Mouse (Mus musculus) lung, embryonic 16.5 days (tissue): ENCODE measurements around the gene Olfr854. TPM values are rescaled to one million over a fixed set of nuclear protein-coding genes. Genes with fewer than 3 reads are reported as not detected.

Source experiments
- ATAC-seq: fragments of 200-750 bp; cut with Nextera tagmentation; 2 replicates; pipeline ENCODE4 v1.8.0; 2017; ENCODE audit warnings: low read depth, mild to moderate bottlenecking, moderate library complexity
- H3K27ac ChIP-seq: fragments of 300-500 bp; sonication (generic); 2 replicates; pipeline ENCODE4 v1.5.1; 2014; ENCODE audit warnings: mild to moderate bottlenecking, control low read depth, low read length
- H3K27me3 ChIP-seq: fragments of 300-500 bp; sonication (generic); 2 replicates; pipeline ENCODE4 v1.6.1; 2014; ENCODE audit warnings: low read depth, low read length, mixed read lengths; ENCODE audit not compliant: control insufficient read depth, insufficient read depth
- H3K36me3 ChIP-seq: fragments of 300-500 bp; sonication (generic); 2 replicates; pipeline ENCODE4 v1.6.1; 2014; ENCODE audit warnings: low read length; ENCODE audit not compliant: control insufficient read depth, insufficient read depth
- H3K4me1 ChIP-seq: fragments of 300-500 bp; sonication (generic); replicated peaks from 2 replicates; pipeline ENCODE4 v1.6.1; 2014; ENCODE audit warnings: low read length, mixed read lengths; ENCODE audit not compliant: control insufficient read depth, insufficient read depth
- H3K4me2 ChIP-seq: fragments of 300-500 bp; sonication (generic); 2 replicates; pipeline ENCODE4 v1.6.1; 2014; ENCODE audit warnings: low read depth, low read length, control low read depth
- H3K4me3 ChIP-seq: fragments of 300-500 bp; sonication (generic); 2 replicates; pipeline ENCODE4 v1.5.1; 2014; ENCODE audit warnings: mild to moderate bottlenecking, low read length, control low read depth
- H3K9ac ChIP-seq: fragments of 300-500 bp; sonication (generic); 2 replicates; pipeline ENCODE4 v1.6.1; 2014; ENCODE audit warnings: low read length, control low read depth
- H3K9me3 ChIP-seq: fragments of 300-500 bp; sonication (generic); 2 replicates; pipeline ENCODE4 v1.6.1; 2016; ENCODE audit warnings: low read length; ENCODE audit not compliant: control insufficient read depth
- WGBS: fragments of 180-500 bp; shearing (Covaris S2); extraction: QIAGEN DNeasy Blood & Tissue Kit; methylation state at CpG from one replicate; pipeline ENCODE4 v1.1.7; 2014; 5-methylcytosine and 5-hydroxymethylcytosine counted together
- polyA plus RNA-seq: library from polyadenylated mRNA; unstranded; fragments of >200 nt; fragmentation: Nextera tagmentation; extraction: Ambion mirVana; gene quantifications from 2 replicates; pipeline ENCODE4 v1.2.1, GENCODE M21; 2015

The Olfr854 gene
- polyA plus RNA-seq: not detected in 2 replicates

DNA sequence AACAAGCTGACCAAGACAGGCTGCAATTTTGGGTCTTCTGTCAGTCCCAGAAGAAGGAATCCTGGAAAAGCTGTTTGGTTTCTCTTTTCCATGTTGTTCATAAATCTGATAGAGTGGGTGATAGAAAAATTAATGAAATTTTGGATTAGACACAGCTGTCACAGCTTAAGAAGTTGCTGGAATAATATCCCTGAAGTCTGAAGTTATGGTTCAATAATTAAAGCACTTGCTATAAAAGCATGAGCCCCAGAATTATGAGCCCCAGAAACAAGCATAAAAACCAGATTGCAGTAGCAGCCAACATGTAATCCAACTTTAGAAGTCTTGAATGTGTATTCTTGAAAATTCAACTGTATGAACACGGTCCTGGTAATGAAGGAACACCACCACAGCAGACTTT, at the start of gene Olfr854:
Gene Olfr854 (minus strand): TSS at position 101 of the 400 bp plus-strand sequence.
- no peaks in the 10 kb centered on the region for H3K4me1 ChIP-seq
- no peak within 1 kb of the TSS for H3K27ac ChIP-seq
- H3K9ac ChIP-seq: no peak within 1 kb of the TSS
- 61% methylated on average over 1 of the region's 1 CpGs for WGBS
- H3K4me3 ChIP-seq: no peak within 1 kb of the TSS
- H3K9me3 ChIP-seq: no peaks in the 10 kb centered on the region
- ATAC-seq: no peak
- H3K4me2 ChIP-seq: no peak within 1 kb of the TSS
- H3K36me3 ChIP-seq: no peaks in the 10 kb centered on the region
- no peaks in the 10 kb centered on the region for H3K27me3 ChIP-seq

DNA sequence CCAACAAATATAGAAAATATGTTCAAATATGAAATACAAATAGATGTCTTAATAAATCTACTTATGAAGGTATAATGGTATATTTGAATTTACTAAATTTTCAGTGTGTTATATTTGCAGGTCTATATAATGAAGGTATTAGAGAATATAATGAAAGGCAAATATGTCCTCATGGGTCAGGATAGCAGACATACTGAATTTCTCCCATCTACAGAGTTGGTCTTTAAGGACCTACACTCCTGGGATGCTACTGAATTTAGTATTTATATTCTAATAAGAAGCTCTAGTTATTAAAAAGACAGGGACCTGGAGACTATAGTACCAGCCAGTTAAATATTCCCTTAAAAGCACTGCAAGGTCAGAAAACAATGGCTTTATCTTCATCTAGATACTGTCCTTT, 15.1 kb upstream of the Olfr854 start, which contains the start of gene Olfr855:
Gene Olfr855 (plus strand): TSS at position 301 of the 400 bp plus-strand sequence.
- H3K4me1 ChIP-seq: no peaks in the 10 kb centered on the region
- no peaks in the 10 kb centered on the region for H3K36me3 ChIP-seq
- H3K27me3 ChIP-seq: no peaks in the 10 kb centered on the region
- H3K9me3 ChIP-seq: no peaks in the 10 kb centered on the region
- ATAC-seq: no peak
- H3K4me2 ChIP-seq: no peak within 1 kb of the TSS
- no peak within 1 kb of the TSS for H3K27ac ChIP-seq
- no peak within 1 kb of the TSS for H3K4me3 ChIP-seq
- no peak within 1 kb of the TSS for H3K9ac ChIP-seq

DNA sequence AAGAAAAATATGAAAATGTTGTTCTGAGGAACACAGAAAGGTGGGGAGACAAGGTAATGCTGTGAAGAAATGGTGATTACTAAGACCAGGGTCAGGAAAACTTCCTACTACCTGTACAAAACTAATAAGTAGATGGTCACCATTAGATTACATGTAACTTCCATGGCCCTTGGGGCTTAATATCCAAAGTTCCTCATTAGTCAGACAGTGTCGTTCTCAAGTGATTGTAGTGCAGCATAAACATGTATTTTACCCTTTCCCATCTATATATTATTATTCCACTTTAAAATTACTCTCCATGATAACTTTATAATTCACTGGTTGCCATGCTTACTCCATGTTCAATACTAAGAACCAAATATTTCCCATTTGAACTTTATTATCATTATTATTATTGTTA, 26.2 kb downstream of the Olfr854 start, which contains the start of gene Olfr853:
Gene Olfr853 (minus strand): TSS at position 101 of the 400 bp plus-strand sequence.
- H3K9me3 ChIP-seq: no peaks in the 10 kb centered on the region
- no peak within 1 kb of the TSS for H3K4me3 ChIP-seq
- 67% methylated on average over 1 of the region's 1 CpGs for WGBS
- H3K4me1 ChIP-seq: no peaks in the 10 kb centered on the region
- no peak within 1 kb of the TSS for H3K9ac ChIP-seq
- no peak within 1 kb of the TSS for H3K4me2 ChIP-seq
- no peak for ATAC-seq
- H3K36me3 ChIP-seq: no peaks in the 10 kb centered on the region
- no peak within 1 kb of the TSS for H3K27ac ChIP-seq
- no peaks in the 10 kb centered on the region for H3K27me3 ChIP-seq

Other genes with a start within 250 kb of the Olfr854 start
- gene Olfr845, start 230.9 kb downstream of the Olfr854 start, polyA plus RNA-seq: not detected in 2 replicates
- gene Olfr846, start 203.4 kb downstream of the Olfr854 start, polyA plus RNA-seq: not detected in 2 replicates
- gene Olfr847, start 188.7 kb downstream of the Olfr854 start, polyA plus RNA-seq: not detected in 2 replicates
- gene Olfr849, start 127.1 kb downstream of the Olfr854 start, polyA plus RNA-seq: not detected in 2 replicates
- not detected in 2 replicates for gene Olfr850, start 89.1 kb downstream of the Olfr854 start, polyA plus RNA-seq
- not detected in 2 replicates for gene Olfr851, start 74.1 kb downstream of the Olfr854 start, polyA plus RNA-seq
- gene Olfr853, start 26.3 kb downstream of the Olfr854 start, polyA plus RNA-seq: not detected in 2 replicates
- gene Olfr855, start 15.2 kb upstream of the Olfr854 start, polyA plus RNA-seq: not detected in 2 replicates
- 26.6 and 26.8 TPM in 2 replicates for gene Zfp317, start 54.7 kb upstream of the Olfr854 start, polyA plus RNA-seq
- gene Olfr857, start 142.1 kb upstream of the Olfr854 start, polyA plus RNA-seq: not detected in 2 replicates
- gene Olfr58, start 212.9 kb upstream of the Olfr854 start, polyA plus RNA-seq: not detected in 2 replicates
- not detected in 2 replicates for gene Olfr859, start 237.5 kb upstream of the Olfr854 start, polyA plus RNA-seq